Mouse (Mus musculus) intestine, postnatal 0 days (tissue): ENCODE data around the gene Acd. TPM values are rescaled to one million over a fixed set of nuclear protein-coding genes. Genes with fewer than 3 reads are reported as not detected.

ENCODE experiments used
- ATAC-seq: fragments of 200-750 bp; cut with Nextera tagmentation; 2 replicates; pipeline ENCODE4 v1.8.0; 2017; ENCODE audit warnings: mild to moderate bottlenecking, moderate TSS enrichment, moderate library complexity
- H3K27ac ChIP-seq: fragments of 300-500 bp; sonication (generic); 2 replicates; pipeline ENCODE4 v1.5.1; 2014; ENCODE audit warnings: mild to moderate bottlenecking, low read depth, low read length, moderate library complexity
- H3K27me3 ChIP-seq: fragments of 300-500 bp; sonication (generic); replicated peaks from 2 replicates; pipeline ENCODE4 v1.6.1; 2014; ENCODE audit warnings: low read length, mixed read lengths; ENCODE audit not compliant: control insufficient read depth, insufficient read depth
- H3K36me3 ChIP-seq: fragments of 300-500 bp; sonication (generic); 2 replicates; pipeline ENCODE4 v1.6.1; 2014; ENCODE audit warnings: mild to moderate bottlenecking, moderate library complexity; ENCODE audit not compliant: control insufficient read depth, insufficient read depth
- H3K4me1 ChIP-seq: fragments of 300-500 bp; sonication (generic); replicated peaks from 2 replicates; pipeline ENCODE4 v1.6.1; 2014; ENCODE audit warnings: antibody characterized with exemption, low read length, mixed read lengths; ENCODE audit not compliant: control insufficient read depth, insufficient read depth
- H3K4me2 ChIP-seq: fragments of 300-500 bp; sonication (generic); replicated peaks from 2 replicates; pipeline ENCODE4 v1.6.1; 2014; ENCODE audit warnings: low read depth, mild to moderate bottlenecking, moderate library complexity
- H3K4me3 ChIP-seq: fragments of 300-500 bp; sonication (generic); 2 replicates; pipeline ENCODE4 v1.5.1; 2014; ENCODE audit warnings: low read depth, low read length
- H3K9ac ChIP-seq: fragments of 300-500 bp; sonication (generic); 2 replicates; pipeline ENCODE4 v1.6.1; 2014; ENCODE audit warnings: mild to moderate bottlenecking, low read depth, low read length
- H3K9me3 ChIP-seq: fragments of 300-500 bp; sonication (generic); 2 replicates; pipeline ENCODE4 v1.6.1; 2016; ENCODE audit warnings: mixed run types; ENCODE audit not compliant: control insufficient read depth
- CTCF ChIP-seq: sonication (generic); IDR thresholded peaks from 2 replicates; pipeline ENCODE4 v1.5.1; 2016; ENCODE audit warnings: low read depth, mild to moderate bottlenecking, control low read depth, antibody characterized with exemption, moderate library complexity
- WGBS: fragments of 180-500 bp; shearing (Covaris S2); extraction: QIAGEN DNeasy Blood & Tissue Kit; methylation state at CpG from one replicate; pipeline ENCODE4 v1.1.7; 2014; 5-methylcytosine and 5-hydroxymethylcytosine counted together
- polyA plus RNA-seq: library from polyadenylated mRNA; unstranded; fragments of >200 nt; fragmentation: Nextera tagmentation; extraction: Ambion mirVana; gene quantifications from 2 replicates; pipeline ENCODE4 v1.2.1, GENCODE M21; 2015

Acd gene
- polyA plus RNA-seq = 35.4 and 35.5 TPM in 2 replicates

GRCm38 (mm10) chr8:105700966-105701824 lies at the start of gene Acd, which contains the start of gene Pard6a:
Gene Acd, minus strand, starts transcription at chr8:105701102.
Gene Pard6a, plus strand, starts transcription at chr8:105701148.
- ATAC-seq = peak; percentile 74

GRCm38 (mm10) chr8:105750606-105751005 lies 49.7 kb upstream of the Acd start:
- Histone ChIP-seq H3K9me3 (no peaks in the 10 kb centered on the region), H3K4me2 (peak overlapping the region; percentile 24; the same call in 1 of the 2 replicates), H3K36me3 (no peaks in the 10 kb centered on the region), H3K27me3 (peaks cover 15% of the 10 kb centered on the region; the same call in 1 of the 2 replicates), H3K4me3 (no peak overlapping the region), H3K4me1 (0 out of 2 replicates have a peak, but pooled peaks cover 7% of the 10 kb centered on the region), H3K27ac (no peak overlapping the region), H3K9ac (no peak overlapping the region)
- ATAC-seq = peak; percentile 42; the same call in 1 of the 2 replicates
- no peak for TF ChIP-seq CTCF
- 11% methylated on average over 11 of the region's 11 CpGs for WGBS

More at GRCm38 (mm10) chr8:105700966-105701824, at the start of gene Acd, which contains the start of gene Pard6a:
- H3K4me1 ChIP-seq = no peaks in the 10 kb centered on the region; the same call in 1 of the 2 replicates
- no peaks in the 10 kb centered on the region for H3K27me3 ChIP-seq
- WGBS = under 1% methylated on average over 60 of the region's 60 CpGs
- H3K4me3 ChIP-seq = peak within 1 kb of the TSS; percentile 69
- peak within 1 kb of the TSS; percentile 47 for H3K9ac ChIP-seq
- H3K27ac ChIP-seq = peak within 1 kb of the TSS; percentile 58
- H3K4me2 ChIP-seq = peak within 1 kb of the TSS; percentile 87
- TF ChIP-seq CTCF = peak; percentile 20; the same call in 1 of the 2 replicates
- H3K9me3 ChIP-seq = no peaks in the 10 kb centered on the region
- H3K36me3 ChIP-seq = peaks cover 25% of the 10 kb centered on the region; the same call in 1 of the 2 replicates

- H3K4me2 ChIP-seq = no peak overlapping the region
- no peak overlapping the region for H3K27ac ChIP-seq
- no peak for ATAC-seq
- 91% methylated on average over 4 of the region's 4 CpGs for WGBS
- H3K9ac ChIP-seq = no peak overlapping the region
- TF ChIP-seq CTCF = no peak
- H3K27me3 ChIP-seq = no peaks in the 10 kb centered on the region
- no peaks in the 10 kb centered on the region for H3K36me3 ChIP-seq
- peaks cover 6% of the 10 kb centered on the region; the same call in 1 of the 2 replicates for H3K4me1 ChIP-seq
- no peaks in the 10 kb centered on the region for H3K9me3 ChIP-seq
- H3K4me3 ChIP-seq = no peak overlapping the region
Measured at GRCm38 (mm10) chr8:105743301-105743700, 42.4 kb upstream of the Acd start.

- H3K27me3 ChIP-seq = no peaks in the 10 kb centered on the region
- no peak for ATAC-seq
- no peak for TF ChIP-seq CTCF
- H3K9ac ChIP-seq = no peak overlapping the region
- H3K36me3 ChIP-seq = no peaks in the 10 kb centered on the region
- H3K4me3 ChIP-seq = no peak overlapping the region
- no peak overlapping the region for H3K27ac ChIP-seq
- H3K4me1 ChIP-seq = peaks cover 6% of the 10 kb centered on the region; the same call in 1 of the 2 replicates
- H3K4me2 ChIP-seq = no peak overlapping the region
- WGBS = 86% methylated on average over 5 of the region's 5 CpGs
- no peaks in the 10 kb centered on the region for H3K9me3 ChIP-seq
Measured at GRCm38 (mm10) chr8:105739216-105739615, 38.3 kb upstream of the Acd start.

GRCm38 (mm10) chr8:105732186-105732585 lies 31.3 kb upstream of the Acd start:
- H3K9me3 ChIP-seq = no peaks in the 10 kb centered on the region
- no peak for TF ChIP-seq CTCF

GRCm38 (mm10) chr8:105727397-105728124 lies 26.7 kb upstream of the Acd start:
- H3K4me1 ChIP-seq = no peaks in the 10 kb centered on the region
- no peak for ATAC-seq
- H3K36me3 ChIP-seq = no peaks in the 10 kb centered on the region
- H3K27ac ChIP-seq = no peak overlapping the region; the same call in 1 of the 2 replicates
- no peak for TF ChIP-seq CTCF
- H3K27me3 ChIP-seq = no peaks in the 10 kb centered on the region
- no peak overlapping the region for H3K9ac ChIP-seq
- WGBS = 81% methylated on average over 18 of the region's 18 CpGs
- no peak overlapping the region for H3K4me2 ChIP-seq
- H3K9me3 ChIP-seq = no peaks in the 10 kb centered on the region
- H3K4me3 ChIP-seq = no peak overlapping the region

More at GRCm38 (mm10) chr8:105732186-105732585, 31.3 kb upstream of the Acd start:
- Histone ChIP-seq H3K27me3 (no peaks in the 10 kb centered on the region), H3K27ac (no peak overlapping the region), H3K9ac (no peak overlapping the region), H3K36me3 (no peaks in the 10 kb centered on the region), H3K4me1 (no peaks in the 10 kb centered on the region), H3K4me2 (no peak overlapping the region), H3K4me3 (no peak overlapping the region)
- WGBS = 82% methylated on average over 5 of the region's 5 CpGs
- ATAC-seq = no peak
